Mouse (Mus musculus) T-helper 17 cell (primary cell): ENCODE results near the gene Gm47289.

Experiments used
- in situ Hi-C, 2 experiments: fragments of 300-600 bp; cut with MboI, MseI; formaldehyde crosslinking; loops; 1 replicate in 1 of 2; 2 replicates in 1 of 2; pipeline ENCODE4 v1.15.1; 2025; ENCODE audit warnings: high pct_unique_total_duplicates in 2 of 2

The Gm47289 gene

DNA sequence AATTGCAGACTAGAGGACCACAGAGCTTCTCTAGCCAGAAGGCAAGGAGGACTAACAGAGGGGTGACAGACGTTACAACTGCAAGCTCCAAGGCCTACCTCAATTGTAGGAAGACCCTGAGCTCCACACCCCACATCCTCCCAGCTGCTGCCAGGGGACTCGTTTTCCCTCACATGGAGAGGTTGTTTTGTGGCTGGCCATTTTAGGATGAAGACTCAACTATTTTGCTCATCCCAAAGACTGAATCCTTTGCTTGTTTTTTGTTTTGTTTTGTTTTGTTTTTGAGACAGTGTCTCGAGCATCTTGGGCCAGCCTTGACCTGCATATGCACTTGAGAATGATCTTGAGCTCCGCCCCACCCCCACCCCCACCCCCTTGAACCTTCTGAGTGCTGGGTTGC, at the start of gene Gm47289:
TSS of gene Gm47289 (plus strand) at position 301 of the 400 bp plus-strand sequence.
- in situ Hi-C loops: no loop called here

DNA sequence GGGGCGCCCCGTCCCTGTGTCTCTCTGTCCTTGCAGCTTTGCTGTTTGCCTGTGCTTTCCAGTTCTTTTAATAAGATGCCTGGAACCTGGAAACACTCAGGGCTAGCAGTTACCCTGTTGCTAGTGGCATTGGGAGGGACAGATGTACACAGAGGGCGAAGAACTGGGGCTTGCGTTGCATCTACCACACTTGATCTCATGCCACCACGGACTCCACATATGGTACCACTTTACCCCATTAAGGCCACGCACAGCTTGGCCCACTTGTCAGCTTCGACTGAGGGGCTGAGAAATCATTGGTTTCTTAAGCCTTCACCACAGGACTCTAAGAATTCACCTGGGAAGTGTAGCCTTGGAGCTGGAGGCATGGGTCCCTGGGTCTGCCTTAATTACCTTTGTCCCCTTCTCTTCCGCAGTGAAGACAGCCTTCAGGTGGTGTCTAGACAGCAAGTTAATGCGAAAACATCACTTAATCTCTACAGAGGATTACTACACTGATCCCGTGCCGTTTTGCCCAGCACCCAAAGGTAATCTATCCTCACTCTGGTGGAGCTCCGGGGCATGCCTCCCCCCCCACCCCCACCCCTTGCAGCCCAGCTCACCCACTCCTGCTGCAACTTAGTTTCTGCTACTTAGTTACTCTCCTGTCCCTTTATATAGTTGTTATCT, 49.1 kb upstream of the Gm47289 start:
- in situ Hi-C loops: no loop called here

DNA sequence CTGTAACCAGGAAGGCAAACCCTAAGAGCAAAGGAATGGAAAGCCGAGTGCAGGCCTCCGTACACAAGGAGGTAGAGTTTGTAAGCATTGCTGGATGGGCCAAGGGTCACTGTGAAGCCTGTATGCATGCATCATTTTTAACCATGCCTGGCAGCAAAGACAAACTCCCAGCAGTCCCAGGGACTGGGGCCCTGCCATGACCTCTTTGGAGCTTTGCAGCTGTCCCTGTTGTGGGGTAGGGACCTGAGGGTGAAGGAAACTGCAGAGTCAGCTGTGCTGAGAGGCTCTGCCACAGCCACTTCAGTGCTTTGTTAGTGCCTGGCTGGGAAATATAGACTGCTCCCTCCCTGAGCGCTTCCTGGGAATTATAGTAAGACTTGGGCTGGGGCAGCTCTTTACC, 48.3 kb upstream of the Gm47289 start:
- in situ Hi-C loops: no loop called here

DNA sequence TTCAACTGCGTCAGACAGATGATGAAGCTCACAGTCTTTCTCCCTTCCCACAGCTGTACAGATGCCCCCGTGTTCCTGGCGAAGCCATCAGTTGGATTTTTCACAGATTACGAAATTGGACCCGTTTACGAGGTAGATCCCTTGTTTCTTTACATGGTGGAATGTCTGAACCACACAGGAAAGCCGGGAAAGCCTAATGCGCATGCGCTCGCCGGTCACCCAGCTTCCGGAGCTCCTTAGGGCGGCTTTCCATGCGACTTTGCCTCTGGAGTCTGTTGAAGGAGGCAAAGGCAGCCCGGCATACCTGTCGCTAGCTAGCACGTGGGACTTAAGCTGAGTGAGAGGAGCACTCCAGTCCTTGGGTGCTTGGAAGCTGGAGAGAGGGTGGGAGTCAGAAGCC, 44.0 kb upstream of the Gm47289 start:
- in situ Hi-C loops: no loop called here

DNA sequence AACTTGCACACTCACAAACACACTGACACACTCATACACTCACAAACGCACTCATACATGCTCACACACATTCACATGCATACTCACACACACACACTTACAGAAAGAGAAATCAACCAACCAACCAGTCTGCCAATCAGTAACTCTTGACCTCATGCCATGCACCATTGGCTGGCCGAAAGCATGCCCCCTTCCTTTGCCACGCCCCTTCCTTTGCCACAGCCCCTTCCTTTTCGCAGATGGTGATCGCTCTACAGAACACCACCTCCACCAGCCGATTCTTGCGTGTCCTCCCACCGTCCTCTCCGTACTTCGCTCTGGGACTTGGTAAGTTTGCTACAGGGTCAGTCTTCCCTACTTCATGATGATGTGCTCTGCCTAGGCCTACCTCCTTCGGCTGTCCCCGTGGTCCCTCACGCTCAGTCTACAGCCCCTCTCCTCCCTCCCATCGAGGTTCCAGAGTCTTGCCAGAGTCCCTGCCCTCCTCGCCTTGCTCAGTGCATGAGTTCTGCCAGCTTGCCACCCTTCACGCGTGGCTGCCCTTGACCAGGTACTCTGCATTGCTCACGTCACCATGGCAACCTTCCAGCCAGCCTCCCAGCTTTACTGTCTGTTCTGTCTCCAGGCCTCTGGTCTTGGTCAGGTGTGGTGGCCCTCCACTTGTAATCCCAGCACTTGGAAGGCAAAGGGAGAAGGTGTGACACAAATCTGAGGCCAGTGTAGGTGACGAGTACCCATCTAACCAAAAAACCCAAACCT, 39.4 kb upstream of the Gm47289 start:
- in situ Hi-C loops: no loop called here

DNA sequence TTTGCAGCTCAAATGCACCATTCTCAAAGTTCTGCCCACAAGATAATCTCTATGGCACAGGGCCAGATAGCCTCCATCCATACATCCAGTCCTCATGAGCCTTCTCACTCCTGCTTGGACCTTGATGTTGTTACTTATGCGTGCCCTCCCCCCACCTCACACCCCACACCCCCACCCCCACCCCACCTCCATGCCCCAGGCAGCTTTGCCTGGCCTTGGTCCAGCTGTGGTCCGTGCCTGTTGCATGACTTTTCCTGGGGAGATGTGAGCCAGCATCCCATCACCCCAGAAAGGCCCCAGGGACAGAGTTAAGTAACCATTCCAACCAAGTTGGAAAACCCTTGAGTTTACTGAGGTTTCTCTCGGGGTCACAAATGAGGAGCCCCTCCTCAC, 38.8 kb upstream of the Gm47289 start:
- in situ Hi-C loops: no loop called here

DNA sequence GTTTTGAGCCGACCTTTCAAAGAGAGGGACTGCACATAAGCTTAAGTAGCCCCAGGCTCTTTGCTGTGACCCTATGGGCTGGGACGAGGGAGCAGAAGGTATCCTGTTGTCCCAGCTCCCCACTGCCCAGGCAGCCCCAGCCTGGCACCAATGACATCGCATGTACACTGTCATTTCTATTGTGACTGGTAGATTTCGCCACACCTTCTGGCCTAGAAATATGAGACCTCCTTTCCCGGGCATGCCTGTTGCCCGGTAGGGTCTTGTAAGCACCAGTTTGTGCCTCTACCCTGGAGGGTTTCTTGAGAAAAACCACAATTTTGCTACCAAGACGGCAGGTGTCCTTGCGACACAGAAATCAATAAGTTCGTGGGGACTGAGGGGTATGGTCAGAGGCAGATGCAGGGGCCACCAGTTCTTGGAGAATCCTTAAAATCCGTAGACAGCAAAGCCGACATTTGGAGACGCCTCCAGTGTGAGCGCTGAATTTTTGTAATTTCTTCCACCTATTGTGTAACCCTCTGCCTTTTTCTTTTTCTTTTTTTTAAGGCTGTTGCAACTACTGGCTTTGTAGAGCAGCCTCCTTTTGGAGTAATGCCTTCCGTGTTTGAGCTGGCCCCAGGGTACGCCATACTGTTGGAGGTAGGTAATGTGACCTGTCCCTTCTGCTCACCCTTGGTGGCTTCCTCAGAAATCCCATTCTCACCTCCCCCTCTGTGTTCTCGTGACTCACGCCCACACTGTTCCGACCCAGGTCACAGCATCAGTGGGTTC, 36.2 kb upstream of the Gm47289 start:
- in situ Hi-C loops: no loop called here

DNA sequence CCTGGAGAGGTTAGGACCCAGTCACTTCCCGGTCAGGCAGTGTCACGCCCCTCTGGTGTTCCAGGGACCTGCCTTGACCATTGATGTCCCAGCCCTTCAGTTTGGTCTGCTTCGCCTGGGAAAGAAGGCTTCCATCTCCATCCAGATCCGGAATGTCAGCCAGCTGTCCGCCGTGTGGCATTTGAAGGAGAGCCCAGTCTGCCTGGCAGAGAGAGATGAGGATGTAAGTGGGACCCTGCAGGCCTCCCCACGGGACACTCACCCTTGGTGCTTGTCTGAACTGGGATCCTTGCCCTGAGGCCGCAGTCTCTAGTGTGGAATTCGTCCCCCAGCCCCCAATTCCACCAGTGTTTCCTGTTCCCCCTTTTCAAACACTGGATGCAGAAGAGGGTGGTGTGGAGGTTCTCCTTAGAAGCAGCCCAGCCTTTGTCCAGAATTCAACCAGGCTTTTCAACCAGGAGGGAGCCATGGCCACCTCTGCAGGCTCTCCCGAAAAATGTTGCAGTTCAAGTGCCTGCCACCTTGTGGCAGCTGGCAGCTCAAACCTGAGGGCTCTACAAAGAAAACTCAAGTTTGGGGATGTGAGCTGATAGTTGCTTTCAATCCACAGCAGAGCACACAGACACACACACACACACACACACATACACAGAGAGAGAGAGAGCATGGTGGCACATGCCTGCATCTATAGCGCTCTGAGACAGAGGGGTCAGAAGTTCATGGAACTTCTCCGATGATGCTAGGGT, 30.4 kb upstream of the Gm47289 start:
- in situ Hi-C loops: no loop called here

DNA sequence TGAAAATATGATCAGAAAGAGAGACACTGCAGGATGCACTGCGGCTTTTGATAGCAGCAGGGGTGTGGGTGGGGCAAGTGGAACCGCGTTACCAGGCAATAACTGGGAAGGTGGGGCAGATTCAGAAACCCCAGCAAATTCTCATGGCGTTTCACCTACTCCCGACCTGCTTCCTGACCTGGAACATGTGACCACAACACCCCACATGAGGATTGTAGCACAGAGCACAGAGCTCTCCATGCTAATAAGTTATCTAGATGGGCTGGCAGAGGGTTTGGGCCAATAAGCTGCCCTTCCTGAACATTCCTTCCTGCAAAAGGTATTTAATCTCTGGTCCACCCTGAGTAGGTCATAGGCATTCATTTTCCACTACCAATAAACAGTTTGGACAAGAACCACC, 28.3 kb upstream of the Gm47289 start:
- in situ Hi-C loops: no loop called here

DNA sequence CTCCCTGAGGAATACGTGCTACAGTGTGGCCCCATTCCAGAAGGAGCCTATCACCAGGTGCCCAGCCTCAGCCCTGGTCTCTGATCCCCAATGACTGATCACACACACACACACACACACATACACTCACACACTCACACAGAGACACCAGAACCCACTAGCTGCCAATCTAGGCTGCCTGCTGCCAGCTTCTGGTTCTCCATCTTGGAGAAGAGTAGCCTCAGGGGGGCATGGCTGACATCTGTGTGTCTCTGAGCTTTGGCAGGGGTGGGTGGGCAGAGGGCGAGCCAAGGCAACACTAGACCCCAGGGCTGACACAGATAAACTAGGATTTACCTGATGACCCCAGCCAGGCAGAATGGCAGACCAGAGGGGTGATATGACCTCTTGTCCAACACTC, 20.1 kb upstream of the Gm47289 start:
- in situ Hi-C loops: loop anchor here in 1 of 2 experiments (5.0 kb wide), 1 partner anchor 102 kb away; no protein-coding TSS in a partner anchor

DNA sequence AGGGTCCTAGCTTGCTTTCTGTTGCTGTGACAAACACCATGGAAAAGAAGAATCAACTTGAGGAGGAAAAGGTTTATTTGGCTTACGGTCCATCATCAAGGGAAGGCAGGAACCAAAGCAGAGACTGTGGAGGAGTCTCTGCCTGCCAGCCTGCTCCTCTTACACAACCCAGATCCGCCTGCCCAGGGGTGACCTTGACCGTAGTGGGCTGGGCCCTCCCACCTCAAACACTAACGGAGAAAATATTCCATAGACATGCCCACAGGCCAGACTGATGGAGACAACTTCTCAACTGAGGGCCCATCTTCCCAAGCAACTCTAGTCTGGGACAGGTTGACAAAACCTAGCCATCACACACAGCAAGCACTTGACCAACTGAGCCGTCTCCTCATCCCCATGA, 16.9 kb upstream of the Gm47289 start:
- in situ Hi-C loops: no loop called here

DNA sequence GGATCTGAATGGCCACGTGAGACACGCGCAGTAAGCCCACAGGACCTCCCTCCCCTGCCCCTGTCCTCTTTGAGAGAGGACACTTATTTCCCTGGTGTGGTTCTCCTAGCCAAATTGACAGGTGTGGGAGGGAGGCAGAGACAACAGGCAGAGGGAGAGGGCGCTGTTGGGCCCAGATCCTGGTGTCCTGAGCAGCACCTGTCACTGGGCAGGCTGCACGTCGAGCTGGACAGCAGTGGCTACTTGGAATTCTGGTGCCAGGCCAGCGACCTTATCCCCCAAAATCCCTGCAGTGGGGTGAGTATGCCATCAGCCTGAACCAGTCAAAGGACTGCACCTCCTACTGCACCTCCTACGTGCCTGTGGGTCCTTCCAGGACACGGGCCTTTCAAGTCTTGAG, 15.6 kb upstream of the Gm47289 start:
- in situ Hi-C loops: no loop called here

DNA sequence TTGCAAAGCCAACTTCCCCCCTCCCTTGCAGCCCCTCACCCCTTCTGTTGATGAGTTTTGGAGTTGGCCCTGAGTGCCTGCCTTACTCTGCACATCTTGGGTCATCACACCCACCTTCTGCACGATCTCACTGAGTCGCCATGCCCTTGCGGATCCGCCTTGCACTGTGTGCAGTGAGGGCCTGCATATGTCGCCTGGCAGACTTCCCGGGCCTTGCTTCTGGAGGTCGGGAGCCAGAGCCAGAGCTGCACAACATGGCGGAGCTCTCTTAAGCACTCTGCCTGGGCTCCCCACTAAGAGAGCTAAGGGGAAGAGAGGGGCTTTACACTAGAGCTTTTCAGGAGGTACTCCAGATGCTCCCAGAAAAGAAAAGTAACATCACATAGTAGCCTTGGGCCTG, 14.3 kb upstream of the Gm47289 start:
- in situ Hi-C loops: loop anchor here (5.0 kb wide), 1 partner anchor 203 kb away; no protein-coding TSS in a partner anchor

DNA sequence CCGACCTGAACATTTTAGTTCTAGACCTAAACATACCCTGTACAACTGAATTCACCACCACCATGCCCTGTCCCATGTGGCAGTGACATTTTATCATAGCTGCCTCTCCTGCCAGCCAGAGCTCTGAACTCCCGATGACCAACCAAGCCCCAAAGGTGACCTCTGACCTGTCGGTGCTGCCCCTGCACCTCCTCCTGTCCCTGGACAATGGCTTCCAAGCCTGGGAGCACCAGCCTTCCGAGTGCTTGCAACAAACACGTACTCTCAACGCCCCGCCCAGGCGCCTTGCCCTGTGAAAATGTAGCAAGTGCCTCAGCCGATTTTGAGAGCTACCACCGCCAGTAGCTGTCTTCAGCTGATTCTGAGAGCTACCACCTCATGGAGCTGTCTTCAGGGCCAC, 13.8 kb upstream of the Gm47289 start:
- in situ Hi-C loops: loop anchor here (5.0 kb wide), 1 partner anchor 202 kb away; no protein-coding TSS in a partner anchor

DNA sequence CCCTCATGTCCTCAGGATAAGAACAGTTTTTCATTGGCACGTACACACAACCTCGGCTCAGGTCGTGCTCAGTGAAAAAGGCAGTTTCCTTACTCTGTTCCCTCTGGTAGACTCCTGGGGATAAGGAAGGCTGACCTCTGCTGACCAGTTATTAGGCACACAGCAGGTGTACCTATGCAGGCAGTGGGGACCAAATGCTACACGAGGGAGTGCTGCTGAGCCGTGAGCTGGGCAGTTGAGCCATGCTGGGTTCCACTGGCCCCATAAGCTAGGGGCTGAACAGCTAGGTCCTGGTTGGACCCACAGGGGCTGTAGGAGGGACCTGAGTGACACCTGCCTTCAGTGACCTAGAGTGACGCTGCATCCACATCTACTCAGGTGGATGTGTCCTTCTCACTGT, 13.3 kb upstream of the Gm47289 start:
- in situ Hi-C loops: loop anchor here (5.0 kb wide), 1 partner anchor 202 kb away; no protein-coding TSS in a partner anchor

DNA sequence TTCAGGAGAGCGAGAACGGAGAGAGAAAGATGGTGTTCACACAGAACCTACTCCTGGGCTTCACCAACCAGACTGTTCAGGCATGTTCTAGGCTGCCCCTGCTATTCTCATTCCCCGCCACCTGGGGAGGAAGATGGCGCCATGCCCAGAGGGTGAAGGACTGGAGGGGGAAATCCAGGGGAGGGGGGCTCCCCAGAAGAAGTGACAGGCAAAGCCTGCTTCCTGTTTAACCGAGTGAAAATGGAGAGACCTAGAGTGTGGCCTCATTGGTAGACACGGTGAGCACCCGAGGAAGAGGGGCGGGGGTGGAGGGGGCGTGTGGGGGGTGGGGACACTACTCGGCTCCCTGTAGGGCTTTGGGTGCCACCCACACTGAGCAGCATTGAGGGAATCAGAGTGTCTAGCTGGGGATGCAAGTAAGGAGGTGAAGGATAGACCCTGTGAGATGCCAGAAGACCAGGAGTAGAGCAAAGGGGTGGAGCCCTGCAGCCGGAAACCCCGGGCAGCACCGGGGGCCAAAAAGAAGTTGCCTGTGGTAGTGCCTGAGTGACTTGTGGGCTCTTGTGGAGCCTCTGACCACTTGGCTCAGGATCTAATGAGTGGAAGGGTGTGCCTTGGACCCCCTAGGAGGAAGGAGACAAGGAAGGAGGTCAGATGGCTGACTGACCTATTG, 12.7 kb upstream of the Gm47289 start:
- in situ Hi-C loops: loop anchor here (5.0 kb wide), 1 partner anchor 201 kb away; no protein-coding TSS in a partner anchor

DNA sequence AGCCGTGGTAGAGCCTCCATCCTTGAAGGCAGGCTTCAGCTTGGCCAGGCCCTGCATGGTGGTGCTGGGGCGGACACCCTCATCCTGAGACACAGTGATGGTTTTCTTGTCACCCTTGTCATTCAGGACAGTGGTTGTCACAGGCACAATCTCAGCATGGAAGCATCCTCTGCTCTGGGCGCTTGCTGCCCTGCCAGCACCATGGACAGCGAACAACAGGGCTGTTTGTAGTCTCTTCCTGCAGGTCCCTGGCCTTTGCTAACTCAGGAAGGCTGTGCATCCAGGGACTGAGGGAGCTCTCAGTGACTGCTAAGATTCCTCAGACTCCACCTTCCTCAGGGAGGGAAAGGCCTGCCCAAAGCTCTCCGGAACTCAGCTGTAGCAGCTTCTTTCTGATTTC, 9.4 kb upstream of the Gm47289 start:
- in situ Hi-C loops: loop anchor here (5.0 kb wide), 1 partner anchor 198 kb away; no protein-coding TSS in a partner anchor

DNA sequence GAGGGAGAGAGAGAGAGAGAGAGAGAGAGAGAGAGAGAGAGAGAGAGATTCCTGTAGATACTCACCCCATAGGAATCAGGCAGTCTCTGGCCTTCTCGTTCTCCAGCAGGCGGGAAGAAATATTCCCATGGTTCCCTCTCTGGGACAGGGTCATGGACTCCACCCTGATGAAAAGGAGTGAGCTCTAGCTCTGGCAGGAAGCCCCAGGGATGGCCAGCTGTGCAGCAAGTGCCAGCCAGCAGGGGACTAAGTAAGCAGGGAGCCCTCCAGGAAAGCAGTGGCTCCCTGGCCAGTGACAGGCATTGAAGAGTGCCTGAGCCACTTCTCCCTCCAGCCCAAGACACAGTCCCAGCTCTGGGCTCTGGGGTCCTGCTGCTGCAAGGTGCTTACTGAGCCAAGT, 7.2 kb upstream of the Gm47289 start:
- in situ Hi-C loops: no loop called here

DNA sequence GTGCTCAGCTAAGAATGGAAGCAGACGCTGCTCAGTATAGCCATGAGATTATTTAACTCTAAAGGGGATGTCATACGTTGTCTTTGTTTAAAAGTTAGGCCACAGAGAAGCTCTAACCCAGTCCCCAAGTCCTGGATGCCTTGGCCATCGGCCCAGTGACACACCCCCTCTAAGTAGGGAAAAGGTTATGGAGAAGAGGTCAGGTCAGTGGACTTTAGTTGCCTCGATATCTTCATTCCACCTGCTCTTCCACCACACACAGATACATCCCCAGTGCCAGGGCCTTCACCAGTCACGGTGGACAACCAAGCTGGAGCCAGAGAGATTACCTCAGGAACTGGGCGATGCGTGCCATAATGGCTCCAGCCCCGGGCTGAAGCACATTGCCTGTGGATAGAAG, 3.5 kb upstream of the Gm47289 start:
- in situ Hi-C loops: no loop called here

DNA sequence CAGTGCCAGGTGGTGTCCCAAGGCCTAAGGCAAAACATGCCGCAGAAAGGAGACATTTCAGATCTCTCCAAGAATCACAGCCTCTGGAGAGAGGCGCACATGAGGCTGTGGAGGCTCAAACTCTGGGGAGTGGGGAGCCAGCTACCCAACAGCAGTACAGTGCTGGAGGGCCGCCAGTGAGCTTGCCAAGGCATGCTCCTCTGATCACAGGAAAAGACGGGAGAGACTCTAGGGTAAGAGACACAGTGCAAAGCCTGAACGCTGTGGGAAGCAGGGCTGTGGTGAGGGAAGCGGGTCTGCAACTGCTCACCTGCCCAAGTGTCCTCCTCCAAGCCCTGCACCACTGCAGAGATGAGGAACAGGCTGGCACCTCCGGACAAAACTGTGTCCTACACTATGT, 3.1 kb upstream of the Gm47289 start:
- in situ Hi-C loops: no loop called here
